21 mouse cellular contexts compared by ENCODE assay signal in the genomic region with DNA sequence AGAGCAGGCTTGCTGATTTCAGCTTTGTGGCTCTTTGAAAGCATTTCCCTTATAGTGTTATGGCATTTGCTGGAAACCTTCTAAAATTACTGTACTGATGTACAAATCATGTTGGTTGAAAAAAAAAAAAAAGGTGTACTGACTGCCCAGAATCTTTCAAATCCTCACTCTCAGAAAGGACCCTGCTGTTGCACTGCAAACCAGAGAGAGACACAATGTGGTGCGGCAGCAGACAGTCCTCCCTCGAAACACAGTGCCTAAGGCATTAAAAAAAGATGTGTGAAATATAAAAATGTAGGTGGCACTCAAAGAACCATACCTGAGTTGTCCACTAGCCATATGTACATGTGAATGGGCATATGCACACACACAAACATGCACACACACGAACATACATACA.
"Had no signal": no experiment of that assay in that cellular context is flagged by ENCODE, and none has a peak within 500 bp of the region (broad histone marks: within the 10 kb centered on the region; RNA-seq: fewer than 3 reads in every experiment).

No protein-coding gene starts in this region.

- H3K36me3 ChIP-seq: midbrain, embryonic 10.5 days; midbrain, embryonic 12.5 days; neural tube, embryonic 13.5 days; neural tube, embryonic 15.5 days; stomach, embryonic 15.5 days had no signal

- H3K9ac ChIP-seq: lung, embryonic 14.5 days; midbrain, embryonic 12.5 days; neural tube, embryonic 13.5 days; neural tube, embryonic 15.5 days; stomach, embryonic 15.5 days had no signal

- H3K27ac ChIP-seq: midbrain, embryonic 10.5 days; midbrain, embryonic 12.5 days; neural tube, embryonic 13.5 days; neural tube, embryonic 15.5 days; stomach, embryonic 15.5 days; stomach, postnatal 0 days had no signal

- ATAC-seq: midbrain, embryonic 16.5 days had no signal

- H3K4me3 ChIP-seq: midbrain, embryonic 10.5 days; midbrain, embryonic 12.5 days; myocyte; neural tube, embryonic 13.5 days; neural tube, embryonic 15.5 days; stomach, embryonic 15.5 days had no signal

- H3K9me3 ChIP-seq: midbrain, embryonic 10.5 days; midbrain, embryonic 12.5 days; neural tube, embryonic 13.5 days; neural tube, embryonic 15.5 days; stomach, embryonic 15.5 days had no signal

- H3K4me2 ChIP-seq: lung, embryonic 14.5 days; midbrain, embryonic 12.5 days; neural tube, embryonic 13.5 days; neural tube, embryonic 15.5 days; stomach, embryonic 15.5 days had no signal

- H3K4me1 ChIP-seq: midbrain, embryonic 10.5 days; midbrain, embryonic 12.5 days; neural tube, embryonic 13.5 days; neural tube, embryonic 15.5 days; stomach, embryonic 15.5 days had no signal

- H3K27me3 ChIP-seq: midbrain, embryonic 12.5 days; neural tube, embryonic 13.5 days; neural tube, embryonic 15.5 days; stomach, embryonic 15.5 days had no signal

- DNase-seq: lung, adult 18-20 months; lung, embryonic 14.5 days; lung, postnatal 10 days; lung, postnatal 4 days; midbrain, embryonic 14.5 days; retina, postnatal 1 day; right cerebral cortex, adult 18-20 months; right cerebral cortex, postnatal 25 days; right cerebral cortex, postnatal 4 days; spleen, adult 18-20 months; thymus, adult 2 months; thymus, postnatal 25 days; thymus, postnatal 4 days had no signal
